Mouse (Mus musculus): ENCODE results near the gene Arhgef3. TPM values are rescaled to one million over a fixed set of nuclear protein-coding genes. Genes with fewer than 3 reads are reported as not detected.

Arhgef3 gene
- polyA plus RNA-seq, 1 experiment from 2014 or later, result 8.4 TPM

DNA sequence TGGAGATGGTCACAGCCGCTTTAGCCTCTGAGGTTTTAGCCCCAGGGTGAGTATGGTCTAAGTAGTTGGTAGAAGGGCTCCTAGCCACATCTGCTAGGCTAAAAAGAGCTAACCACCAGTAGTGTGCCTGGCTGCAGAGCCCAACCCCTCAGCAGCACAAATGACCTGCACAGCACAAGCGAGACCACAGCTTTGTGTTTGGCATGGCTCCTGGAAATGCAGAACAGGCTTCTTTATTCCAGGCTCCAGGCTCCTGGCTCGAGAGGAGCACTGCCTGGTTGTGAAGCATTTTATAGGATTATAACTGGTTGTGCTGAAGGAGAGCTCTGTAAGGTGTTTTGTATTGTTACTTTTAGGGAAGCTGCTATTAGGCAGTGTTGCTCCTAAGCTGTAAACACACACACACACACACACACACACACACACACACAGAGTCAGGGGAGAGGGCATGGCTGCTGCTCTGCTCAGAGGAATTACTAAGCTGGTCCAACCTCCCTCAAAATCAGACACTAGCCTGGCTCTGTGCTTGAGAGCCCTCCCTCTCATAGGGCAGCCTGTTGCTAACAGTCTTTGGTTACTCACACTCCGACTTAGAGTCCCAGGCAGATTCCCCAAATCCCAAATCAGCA, 217.8 kb downstream of the Arhgef3 start:
- 58% methylated on average over 4 of the region's 4 CpGs for WGBS
- peaks cover 40% of the 10 kb centered on the region for H3K27me3 ChIP-seq (ENCODE audit: low read depth, poor library complexity, severe bottlenecking)
- H3K36me3 ChIP-seq, result no peaks in the 10 kb centered on the region
- H3K9me3 ChIP-seq (replicated peaks), result no peaks in the 10 kb centered on the region
- peak overlapping the region; percentile 17; the same call in 1 of the 2 replicates for H3K27ac ChIP-seq
- no peak overlapping the region for H3K4me3 ChIP-seq
- DNase-seq (ENCODE audit: low spot score), result no peak
- H3K4me1 ChIP-seq, result peaks cover 32% of the 10 kb centered on the region

DNA sequence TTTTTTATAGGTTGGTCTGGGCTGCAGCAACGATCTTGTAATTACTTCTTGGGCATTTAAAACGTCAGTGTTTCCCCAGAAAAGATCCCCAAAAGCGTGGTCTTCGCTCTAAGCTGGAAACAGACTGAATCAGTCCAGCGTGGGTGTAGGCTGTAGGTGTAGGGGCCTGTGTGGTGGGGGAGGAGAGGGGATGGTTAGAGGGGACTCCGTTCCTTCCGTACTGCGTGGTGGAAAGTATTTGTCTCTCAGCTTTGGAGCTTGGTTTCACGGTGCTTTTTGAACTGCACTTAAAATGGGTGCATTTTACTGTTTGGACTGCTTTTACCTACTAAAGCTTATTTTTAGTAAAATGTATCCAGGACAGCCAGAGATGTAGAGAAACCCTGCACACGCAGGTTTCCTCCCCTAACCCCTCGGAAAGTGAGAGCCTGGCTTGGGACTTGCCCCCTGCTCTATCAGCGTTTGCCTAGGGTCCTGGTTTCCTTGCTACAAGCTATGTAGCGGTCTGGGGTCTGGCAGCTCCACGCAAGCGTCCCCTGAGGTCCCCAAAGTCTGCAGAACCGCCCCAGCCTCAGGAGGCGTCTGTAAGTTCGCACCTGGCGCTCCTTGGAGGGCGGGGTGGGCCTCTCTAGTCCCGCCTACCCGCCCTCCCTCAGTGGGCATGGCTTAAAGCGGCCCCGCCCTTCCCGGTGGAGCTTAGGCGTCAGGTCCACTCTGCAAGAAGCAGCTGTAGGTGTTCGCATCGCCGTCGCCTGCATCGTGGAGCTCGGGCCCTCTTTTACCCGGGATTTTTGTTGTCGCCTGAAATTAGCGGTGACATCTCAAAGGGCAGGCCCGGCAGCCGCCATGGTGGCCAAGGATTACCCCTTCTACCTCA, 220.9 kb downstream of the Arhgef3 start:
- peaks cover 27% of the 10 kb centered on the region for H3K4me1 ChIP-seq
- 2% methylated on average over 37 of the region's 37 CpGs for WGBS
- peak overlapping the region; percentile 73; the same call in 1 of the 2 replicates for H3K27ac ChIP-seq
- H3K9me3 ChIP-seq (replicated peaks), result no peaks in the 10 kb centered on the region
- H3K4me3 ChIP-seq, result peak overlapping the region; percentile 64
- DNase-seq (ENCODE audit: low spot score), result peak; percentile 86
- no peaks in the 10 kb centered on the region for H3K36me3 ChIP-seq
- H3K27me3 ChIP-seq (ENCODE audit: low read depth, poor library complexity, severe bottlenecking), result peaks cover 45% of the 10 kb centered on the region

GRCm38 (mm10) chr14:27336208-27337114, 221.8 kb downstream of the Arhgef3 start:
- no peak for DNase-seq (ENCODE audit: low spot score)
- Histone ChIP-seq H3K4me1 (peaks cover 32% of the 10 kb centered on the region), H3K9me3 (replicated peaks) (no peaks in the 10 kb centered on the region), H3K27ac (peak overlapping the region; percentile 73; the same call in 1 of the 2 replicates), H3K36me3 (no peaks in the 10 kb centered on the region), H3K4me3 (peak overlapping the region; percentile 64), H3K27me3 (ENCODE audit: low read depth, poor library complexity, severe bottlenecking) (peaks cover 45% of the 10 kb centered on the region)
- 3% methylated on average over 34 of the region's 34 CpGs for WGBS

DNA sequence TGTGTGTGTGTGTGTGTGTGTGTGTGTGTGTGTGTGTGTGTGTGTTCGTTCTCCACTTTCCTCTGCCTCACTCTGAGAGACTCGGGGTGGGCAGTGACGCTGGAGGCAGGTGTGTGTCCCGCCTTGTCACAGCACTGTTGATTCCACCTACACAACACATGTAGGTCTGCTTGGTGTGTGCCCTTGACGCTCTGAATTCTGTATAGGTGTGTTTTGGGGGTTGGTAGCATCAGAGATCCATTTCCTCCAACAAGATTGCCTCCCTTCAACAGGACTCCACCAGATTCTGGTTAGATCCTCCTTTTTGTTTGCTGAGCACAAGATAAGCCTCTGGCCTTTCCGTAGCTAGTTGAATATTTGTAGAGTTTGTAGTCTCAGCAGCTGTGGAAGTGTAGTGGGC, 222.5 kb downstream of the Arhgef3 start:
- WGBS, result 68% methylated on average over 6 of the region's 6 CpGs
- no peak for DNase-seq (ENCODE audit: low spot score)

GRCm38 (mm10) chr14:27338034-27338708, 223.5 kb downstream of the Arhgef3 start:
- DNase-seq (ENCODE audit: low spot score), result no peak
- 40% methylated on average over 12 of the region's 12 CpGs for WGBS
- Histone ChIP-seq H3K27me3 (ENCODE audit: low read depth, poor library complexity, severe bottlenecking) (peaks cover 45% of the 10 kb centered on the region), H3K4me1 (peaks cover 32% of the 10 kb centered on the region), H3K4me3 (no peak overlapping the region), H3K9me3 (replicated peaks) (no peaks in the 10 kb centered on the region), H3K27ac (no peak overlapping the region), H3K36me3 (no peaks in the 10 kb centered on the region)

More for the DNA sequence above, 222.5 kb downstream of the Arhgef3 start:
- H3K9me3 ChIP-seq (replicated peaks), result no peaks in the 10 kb centered on the region
- peaks cover 45% of the 10 kb centered on the region for H3K27me3 ChIP-seq (ENCODE audit: low read depth, poor library complexity, severe bottlenecking)
- H3K4me1 ChIP-seq, result peaks cover 36% of the 10 kb centered on the region
- peak overlapping the region; percentile 64; the same call in 1 of the 2 replicates for H3K4me3 ChIP-seq
- no peak overlapping the region for H3K27ac ChIP-seq
- H3K36me3 ChIP-seq, result no peaks in the 10 kb centered on the region

GRCm38 (mm10) chr14:27340682-27341415, 226.2 kb downstream of the Arhgef3 start:
- Histone ChIP-seq H3K4me1 (peaks cover 43% of the 10 kb centered on the region), H3K9me3 (replicated peaks) (no peaks in the 10 kb centered on the region), H3K27me3 (ENCODE audit: low read depth, poor library complexity, severe bottlenecking) (peaks cover 21% of the 10 kb centered on the region), H3K4me3 (no peak overlapping the region), H3K27ac (no peak overlapping the region; the same call in 1 of the 2 replicates), H3K36me3 (0 out of 2 replicates have a peak, but pooled peaks cover 5% of the 10 kb centered on the region)
- DNase-seq (ENCODE audit: low spot score), result no peak
- WGBS, result 70% methylated on average over 5 of the region's 5 CpGs

GRCm38 (mm10) chr14:27341486-27341885, 226.8 kb downstream of the Arhgef3 start:
- H3K27ac ChIP-seq, result no peak overlapping the region; the same call in 1 of the 2 replicates
- no peak overlapping the region for H3K4me3 ChIP-seq
- no peak for DNase-seq (ENCODE audit: low spot score)
- H3K36me3 ChIP-seq, result 0 out of 2 replicates have a peak, but pooled peaks cover 5% of the 10 kb centered on the region
- 71% methylated on average over 5 of the region's 5 CpGs for WGBS
- peaks cover 14% of the 10 kb centered on the region for H3K27me3 ChIP-seq (ENCODE audit: low read depth, poor library complexity, severe bottlenecking)
- peaks cover 37% of the 10 kb centered on the region for H3K4me1 ChIP-seq
- H3K9me3 ChIP-seq (replicated peaks), result no peaks in the 10 kb centered on the region

DNA sequence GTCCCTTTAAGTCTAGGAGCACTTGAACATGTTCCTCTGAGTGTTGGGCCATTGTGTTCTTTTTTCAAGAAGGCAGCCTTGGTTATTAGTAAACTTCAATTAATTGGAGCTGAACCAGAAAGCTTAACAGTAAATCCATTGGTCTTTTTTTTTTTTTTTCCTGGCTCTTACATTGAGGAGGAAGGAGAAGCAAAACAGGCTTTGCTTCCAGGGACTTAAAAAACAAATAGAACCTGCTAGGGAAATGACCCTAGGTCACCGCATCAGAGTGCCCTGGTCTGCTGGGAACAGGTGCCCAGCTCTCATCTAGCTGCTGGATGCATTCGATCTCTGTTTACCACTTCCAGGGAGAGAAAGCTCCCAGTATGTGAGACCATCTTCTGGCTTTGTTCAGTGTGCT, 227.8 kb downstream of the Arhgef3 start:
- peaks cover 5% of the 10 kb centered on the region for H3K27me3 ChIP-seq (ENCODE audit: low read depth, poor library complexity, severe bottlenecking)
- 78% methylated on average over 2 of the region's 2 CpGs for WGBS
- DNase-seq (ENCODE audit: low spot score), result no peak
- peaks cover 30% of the 10 kb centered on the region for H3K4me1 ChIP-seq
- H3K27ac ChIP-seq, result no peak overlapping the region
- H3K4me3 ChIP-seq, result no peak overlapping the region
- H3K36me3 ChIP-seq, result 0 out of 2 replicates have a peak, but pooled peaks cover 5% of the 10 kb centered on the region
- H3K9me3 ChIP-seq (replicated peaks), result no peaks in the 10 kb centered on the region

DNA sequence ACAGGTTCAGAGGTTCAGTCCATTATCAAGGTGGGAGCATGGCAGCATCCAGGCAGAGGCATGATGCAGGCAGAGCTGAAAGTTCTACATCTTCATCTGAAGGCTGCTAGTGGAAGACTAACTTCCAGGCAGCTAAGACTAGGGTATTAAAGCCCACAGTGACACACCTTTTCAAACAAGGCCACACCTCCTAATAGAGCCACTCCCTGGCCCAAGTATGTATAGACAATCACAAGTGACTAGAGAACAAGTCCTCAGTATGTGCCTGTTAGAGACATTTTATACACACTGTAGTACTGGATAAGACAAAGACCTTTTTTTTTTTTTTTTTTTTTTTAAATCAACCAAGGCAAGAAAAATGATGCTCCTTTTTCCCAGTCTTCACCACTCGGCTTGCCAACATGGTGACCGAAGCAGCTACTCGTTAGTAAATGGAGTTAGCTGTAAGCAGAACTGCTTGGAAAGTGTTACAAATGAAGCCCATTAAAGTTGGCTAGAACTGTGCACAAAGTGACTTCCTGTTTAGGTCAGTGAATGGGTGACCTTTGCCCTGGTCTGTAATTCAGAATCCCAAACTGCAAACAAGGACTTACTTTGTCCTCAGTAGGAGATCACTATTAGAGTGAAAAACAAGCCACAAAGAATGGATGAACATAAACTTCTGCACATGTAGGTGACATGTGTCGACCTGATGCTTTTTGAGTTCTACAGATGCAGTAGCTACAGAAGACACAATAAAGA, 229.7 kb downstream of the Arhgef3 start:
- no peaks in the 10 kb centered on the region for H3K9me3 ChIP-seq (replicated peaks)
- 37% methylated on average over 4 of the region's 4 CpGs for WGBS
- no peak overlapping the region for H3K4me3 ChIP-seq
- H3K36me3 ChIP-seq, result 0 out of 2 replicates have a peak, but pooled peaks cover 5% of the 10 kb centered on the region
- H3K4me1 ChIP-seq, result peaks cover 30% of the 10 kb centered on the region
- no peaks in the 10 kb centered on the region for H3K27me3 ChIP-seq (ENCODE audit: low read depth, poor library complexity, severe bottlenecking)
- no peak for DNase-seq (ENCODE audit: low spot score)
- peak overlapping the region; percentile 81 for H3K27ac ChIP-seq

DNA sequence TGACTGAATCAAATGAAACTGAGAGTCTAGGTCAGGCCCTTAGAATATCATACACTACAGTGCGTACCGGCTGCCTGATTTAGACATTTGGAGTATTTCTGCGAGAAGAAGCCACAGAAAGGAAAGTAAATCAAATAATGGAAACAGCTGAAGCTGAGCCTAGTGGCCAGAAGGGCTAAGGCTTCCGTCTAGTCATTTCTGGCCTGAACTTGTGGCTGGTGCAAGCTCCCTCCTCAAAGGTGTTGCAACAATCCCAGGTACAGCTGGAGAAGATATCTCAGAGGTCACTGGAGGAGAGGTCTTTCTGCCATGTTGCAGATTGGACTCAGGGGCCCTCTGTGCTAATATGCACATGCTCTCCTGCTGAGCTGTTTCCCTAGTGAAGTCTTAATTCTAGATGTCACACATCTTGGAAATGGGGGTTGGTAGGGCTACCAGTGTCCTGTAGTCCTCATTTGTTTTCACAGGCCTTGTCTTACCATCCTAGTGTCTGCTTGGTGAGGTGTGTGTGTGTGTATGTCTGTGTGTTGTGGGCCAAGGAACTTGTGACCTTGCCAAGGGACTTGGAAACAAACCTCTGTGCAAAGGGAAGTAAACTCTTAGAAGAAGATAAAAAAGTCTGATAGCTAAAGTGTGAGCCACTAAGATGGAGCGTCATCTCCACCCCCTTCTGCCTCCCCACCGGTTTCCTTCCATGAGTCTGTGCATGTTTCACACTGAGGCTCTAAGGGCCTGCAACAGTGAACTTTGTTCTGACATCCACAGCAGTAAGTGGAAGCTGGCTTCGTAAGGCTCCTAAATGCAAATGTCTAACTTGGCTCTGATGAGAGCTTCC, 230.6 kb downstream of the Arhgef3 start:
- no peak for DNase-seq (ENCODE audit: low spot score)
- Histone ChIP-seq H3K4me3 (no peak overlapping the region), H3K9me3 (replicated peaks) (no peaks in the 10 kb centered on the region), H3K27me3 (ENCODE audit: low read depth, poor library complexity, severe bottlenecking) (no peaks in the 10 kb centered on the region), H3K4me1 (peaks cover 35% of the 10 kb centered on the region), H3K36me3 (0 out of 2 replicates have a peak, but pooled peaks cover 5% of the 10 kb centered on the region), H3K27ac (peak overlapping the region; percentile 81)
- WGBS, result 83% methylated on average over 7 of the region's 7 CpGs
